Mouse (Mus musculus) CH12.LX (cell line): ENCODE results near the gene Eif4ebp2. TPM values are rescaled to one million over a fixed set of nuclear protein-coding genes. Genes with fewer than 3 reads are reported as not detected.

Source experiments
- DNase-seq: peaks from one replicate; pipeline ENCODE4 v3.0.0-alpha.2; 2013; ENCODE audit errors: extremely low read depth
- H3K27ac ChIP-seq: 2 replicates; pipeline ENCODE4 v1.5.1; 2012; ENCODE audit warnings: low read depth, mild to moderate bottlenecking, control low read depth, moderate library complexity; ENCODE audit not compliant: insufficient read depth
- H3K27me3 ChIP-seq: replicated peaks from 2 replicates; pipeline ENCODE3; 2012; ENCODE audit warnings: inconsistent platforms
- H3K36me3 ChIP-seq, 2 experiments: replicated peaks in 1 of 2; 2 replicates each; pipeline versions ENCODE3 to v1.6.1; 2012; ENCODE audit warnings: inconsistent platforms in 1 of 2, low read length in 1 of 2, mild to moderate bottlenecking in 1 of 2, mixed read lengths in 1 of 2, moderate library complexity in 1 of 2; ENCODE audit not compliant: control insufficient read depth in 1 of 2, insufficient read depth in 1 of 2
- H3K4me1 ChIP-seq, 2 experiments: 2 replicates each; pipeline ENCODE4 v1.6.1; 2012; ENCODE audit warnings: inconsistent platforms in 1 of 2, moderate library complexity in 1 of 2; ENCODE audit not compliant: insufficient read depth in 2 of 2, control insufficient read depth in 1 of 2
- H3K4me2 ChIP-seq: 2 replicates; pipeline ENCODE4 v1.6.1; 2012; ENCODE audit warnings: low read depth, mild to moderate bottlenecking, control low read depth; ENCODE audit not compliant: poor library complexity, insufficient read depth, severe bottlenecking
- H3K4me3 ChIP-seq, 3 experiments: fragments of 150-350 bp in 1 of 3; sonication (generic) in 1 of 3; replicated peaks in 1 of 3; 2 replicates each; pipeline versions ENCODE3 to v1.5.1; 2011 to 2012; ENCODE audit warnings: low read depth in 2 of 3, low read length in 2 of 3, mild to moderate bottlenecking in 2 of 3, moderate library complexity in 2 of 3, control low read depth in 1 of 3, improper control_type of control experiment in 1 of 3, inconsistent platforms in 1 of 3, mixed read lengths in 1 of 3; ENCODE audit not compliant: poor library complexity in 1 of 3
- H3K79me2 ChIP-seq: replicated peaks from 2 replicates; pipeline ENCODE4 v1.6.1; 2012; ENCODE audit warnings: mild to moderate bottlenecking, moderate library complexity; ENCODE audit not compliant: control insufficient read depth, poor library complexity, insufficient read depth, severe bottlenecking; ENCODE audit errors: extremely low read depth
- H3K9ac ChIP-seq: 2 replicates; pipeline ENCODE4 v1.6.1; 2012; ENCODE audit warnings: low read depth, mild to moderate bottlenecking, control low read depth, moderate library complexity; ENCODE audit not compliant: insufficient read depth
- H3K9me3 ChIP-seq: replicated peaks from 2 replicates; pipeline ENCODE3; 2012; ENCODE audit warnings: low read length, inconsistent platforms, mixed read lengths
- BHLHE40 ChIP-seq: IDR thresholded peaks from 2 replicates; pipeline ENCODE4 v1.6.1; 2011; ENCODE audit warnings: mild to moderate bottlenecking, low read depth, low read length, improper control_type of control experiment
- CTCF ChIP-seq, 2 experiments: IDR thresholded peaks in 1 of 2; conservative IDR thresholded peaks in 1 of 2; 2 replicates each; pipeline ENCODE4 v1.5.1; 2011 to 2012; ENCODE audit warnings: low read depth in 2 of 2, low read length in 2 of 2, improper control_type of control experiment in 1 of 2, inconsistent platforms in 1 of 2, mild to moderate bottlenecking in 1 of 2, moderate library complexity in 1 of 2
- ELF1 ChIP-seq: IDR thresholded peaks from 2 replicates; pipeline ENCODE4 v1.6.1; 2014; ENCODE audit warnings: low read depth, mild to moderate bottlenecking, inconsistent platforms, low read length, improper control_type of control experiment
- MAZ ChIP-seq: IDR thresholded peaks from 2 replicates; pipeline ENCODE4 v1.6.1; 2012; ENCODE audit warnings: low read depth, mild to moderate bottlenecking, inconsistent platforms, low read length, improper control_type of control experiment, moderate library complexity
- MXI1 ChIP-seq: IDR thresholded peaks from 2 replicates; pipeline ENCODE4 v1.6.1; 2011; ENCODE audit warnings: mild to moderate bottlenecking, low read depth, low read length, improper control_type of control experiment
- RAD21 ChIP-seq: IDR thresholded peaks from 2 replicates; pipeline ENCODE4 v1.6.1; 2011; ENCODE audit warnings: low read depth, mild to moderate bottlenecking, low read length, improper control_type of control experiment, moderate library complexity
- SIN3A ChIP-seq: IDR thresholded peaks from 2 replicates; pipeline ENCODE4 v1.6.1; 2012; ENCODE audit warnings: low read length, improper control_type of control experiment, inconsistent platforms
- UBTF ChIP-seq: IDR thresholded peaks from 2 replicates; pipeline ENCODE4 v1.6.1; 2012; ENCODE audit warnings: low read depth, mild to moderate bottlenecking, inconsistent platforms, low read length, improper control_type of control experiment, moderate library complexity
- ZMIZ1 ChIP-seq: IDR thresholded peaks from 2 replicates; pipeline ENCODE4 v1.6.1; 2012; ENCODE audit warnings: low read depth, mild to moderate bottlenecking, inconsistent platforms, low read length, improper control_type of control experiment
- dilution Hi-C: fragments of 300-500 bp; cut with MboI; formaldehyde crosslinking; loops from 2 replicates; pipeline ENCODE4 v1.14.3; 2020; ENCODE audit warnings: low sequenced_read_pairs; ENCODE audit not compliant: extremely low pct_unique_long_range_greater_than_20kb, extremely low pct_ligation_motif_present
- in situ Hi-C: fragments of 300-500 bp; cut with MboI; formaldehyde crosslinking; loops from 3 replicates; pipeline ENCODE4 v1.14.3; 2019; ENCODE audit warnings: low sequenced_read_pairs, low pct_ligation_motif_present, low pct_unique_long_range_greater_than_20kb, mixed read lengths
- polyA plus RNA-seq: library from polyadenylated mRNA; unstranded; fragments of >175 nt; gene quantifications from 2 replicates; pipeline ENCODE4 v1.2.1, GENCODE M21; 2012; ENCODE audit warnings: low read depth; ENCODE audit not compliant: insufficient read length
- total RNA-seq, 2 experiments: library from RNA; depleted of rRNA; stranded (reverse); fragments of 300-350 nt in 1 of 2; fragments of >200 nt in 1 of 2; gene quantifications; 2 replicates each; pipeline ENCODE4 v1.2.3; 2012 to 2014

Gene Eif4ebp2
- total and polyA plus RNA-seq, 3 experiments = 7.5 to 73.2 (median 16.4) TPM

DNA sequence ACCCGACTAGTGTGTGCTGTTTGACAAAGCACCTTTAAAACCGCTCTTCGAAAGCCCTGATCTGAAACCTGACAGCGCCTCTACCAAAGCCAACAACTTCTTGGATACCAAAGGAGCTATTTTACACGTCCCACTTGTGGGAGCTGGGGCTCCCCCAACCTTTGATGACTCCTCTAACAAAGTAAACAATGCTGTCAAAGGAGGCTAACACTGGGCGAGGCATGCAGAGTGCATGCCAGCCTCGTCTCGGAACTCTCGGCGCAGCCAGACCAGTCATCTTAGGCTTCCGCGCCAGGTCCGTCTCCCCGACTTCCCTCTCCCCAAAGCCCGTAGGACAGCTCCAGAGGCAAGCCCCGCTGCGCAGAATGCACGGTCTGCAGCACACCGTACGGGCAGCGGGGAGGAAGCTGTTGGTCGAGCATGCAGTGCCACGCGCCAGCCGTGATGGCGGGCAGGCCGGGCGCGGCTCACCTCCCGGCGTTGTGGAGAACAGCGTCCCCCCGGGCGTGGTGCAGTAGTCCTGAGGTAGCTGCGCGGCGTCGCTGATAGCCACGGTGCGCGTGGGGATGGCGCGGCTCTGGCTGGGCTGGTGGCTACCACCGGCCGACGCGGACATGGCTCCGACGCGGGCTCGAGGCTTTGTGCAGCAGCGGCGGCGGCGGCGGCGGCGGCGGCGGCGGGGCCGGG, 387 bp downstream of the Eif4ebp2 start:
- peak overlapping the region; percentile 43 for H3K27ac ChIP-seq
- DNase-seq = no peak
- no peaks in the 10 kb centered on the region for H3K9me3 ChIP-seq
- no peaks in the 10 kb centered on the region for H3K27me3 ChIP-seq
- peak overlapping the region; percentile 65 for H3K9ac ChIP-seq
- dilution Hi-C loops = no loop called here
- peak overlapping the region; percentile 46 for H3K4me2 ChIP-seq
- peaks cover 53% of the 10 kb centered on the region for H3K79me2 ChIP-seq
- TF ChIP-seq RAD21 (no peak), SIN3A (peak; percentile 64; the same call in 1 of the 2 replicates), MXI1 (peak; percentile 38)
- TF ChIP-seq, all 38 proteins: peak for 2
- H3K36me3 ChIP-seq = peaks cover 4 to 21% of the 10 kb centered on the region in 2 experiments
- in situ Hi-C loops = no loop called here
- H3K4me1 ChIP-seq = peaks cover 26 to 40% of the 10 kb centered on the region in 2 experiments
- peak overlapping the region; percentile 95 to 99 (median 98) for H3K4me3 ChIP-seq

DNA sequence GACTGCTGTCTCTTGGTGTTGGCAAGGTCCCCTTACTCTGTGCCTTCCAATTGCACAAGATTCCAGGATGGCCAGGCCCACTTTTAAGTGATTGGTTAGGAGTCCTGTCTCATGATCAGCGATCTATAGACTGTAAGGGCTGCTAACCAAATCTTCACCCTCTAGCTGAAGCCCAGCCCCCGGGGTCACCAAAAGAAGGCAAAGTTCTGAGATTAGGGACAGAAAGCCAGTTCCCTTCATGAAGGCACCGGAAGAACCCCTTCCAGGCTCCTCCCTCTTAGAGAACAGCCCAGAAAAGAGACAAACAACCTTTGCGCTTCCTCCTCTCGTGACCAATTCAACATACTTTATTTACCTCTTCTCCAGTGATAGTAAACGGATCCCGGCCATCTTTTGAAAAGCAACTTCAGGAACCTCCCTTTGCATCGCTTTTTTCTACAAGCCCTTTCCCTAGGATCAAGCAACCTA, 964 bp downstream of the Eif4ebp2 start:
- Histone ChIP-seq H3K9me3 (no peaks in the 10 kb centered on the region), H3K9ac (peak overlapping the region; percentile 65), H3K27ac (0 out of 2 replicates have a peak overlapping the region, but pooled peaks have one; percentile 42), H3K4me3 (peak overlapping the region; percentile 95 to 99 (median 98)), H3K4me2 (peak overlapping the region; percentile 46), H3K36me3 (peaks cover 4 to 26% of the 10 kb centered on the region in 2 experiments), H3K4me1 (peaks cover 29 to 46% of the 10 kb centered on the region in 2 experiments), H3K79me2 (peaks cover 59% of the 10 kb centered on the region), H3K27me3 (no peaks in the 10 kb centered on the region)
- TF ChIP-seq BHLHE40 (peak; percentile 90), ELF1 (peak; percentile 72; the same call in 1 of the 2 replicates), UBTF (no peak), MAZ (0 out of 2 replicates have a peak, but pooled peaks have one; percentile 50)
- dilution Hi-C loops = no loop called here
- in situ Hi-C loops = no loop called here
- peak; percentile 74 for DNase-seq

DNA sequence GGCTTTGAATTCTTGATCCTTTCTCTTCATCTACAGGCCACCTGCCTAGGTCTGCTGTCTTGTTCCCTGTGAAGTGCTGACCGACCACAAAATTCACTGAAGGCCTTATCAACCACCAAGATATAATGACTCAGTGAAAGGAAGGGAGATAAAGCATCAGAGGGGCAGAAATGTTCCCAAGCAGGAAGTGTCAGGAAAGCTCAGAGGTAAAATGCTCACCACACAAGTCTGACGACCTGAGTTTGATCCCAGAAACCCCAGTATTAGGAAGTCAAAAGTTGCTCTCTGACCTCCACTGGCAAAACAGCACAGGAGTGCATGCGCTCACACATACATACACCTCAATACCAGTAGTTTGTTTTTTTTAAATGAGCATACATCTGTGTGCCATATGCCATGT, 3.6 kb downstream of the Eif4ebp2 start:
- no peak for DNase-seq
- H3K9me3 ChIP-seq = no peaks in the 10 kb centered on the region
- H3K79me2 ChIP-seq = peaks cover 83% of the 10 kb centered on the region
- no peak overlapping the region for H3K4me3 ChIP-seq
- peaks cover 38 to 70% of the 10 kb centered on the region in 2 experiments for H3K4me1 ChIP-seq
- peaks cover 4 to 41% of the 10 kb centered on the region in 2 experiments for H3K36me3 ChIP-seq
- no peak overlapping the region for H3K9ac ChIP-seq
- H3K4me2 ChIP-seq = peak overlapping the region; percentile 72
- dilution Hi-C loops (no loop called here), in situ Hi-C loops (no loop called here)
- H3K27ac ChIP-seq = no peak overlapping the region
- H3K27me3 ChIP-seq = no peaks in the 10 kb centered on the region
- no peak for TF ChIP-seq CTCF (conservative IDR thresholded peaks at IDR 0.05 in 1 of 2, IDR thresholded peaks at IDR 0.05 in 1 of 2; ENCODE audit: low read depth in 2 of 2, low read length in 2 of 2)
- TF ChIP-seq ZMIZ1 = no peak
- TF ChIP-seq ELF1 = no peak
- no peak for TF ChIP-seq MXI1
